Mouse (Mus musculus) lung, adult 18-20 months (tissue): ENCODE results near the gene Banf2.

Experiments
- DNase-seq, 2 experiments: peaks; one replicate each; pipeline ENCODE4 v3.0.0; 2022; ENCODE audit warnings: mixed read lengths in 2 of 2

Banf2 gene

DNA sequence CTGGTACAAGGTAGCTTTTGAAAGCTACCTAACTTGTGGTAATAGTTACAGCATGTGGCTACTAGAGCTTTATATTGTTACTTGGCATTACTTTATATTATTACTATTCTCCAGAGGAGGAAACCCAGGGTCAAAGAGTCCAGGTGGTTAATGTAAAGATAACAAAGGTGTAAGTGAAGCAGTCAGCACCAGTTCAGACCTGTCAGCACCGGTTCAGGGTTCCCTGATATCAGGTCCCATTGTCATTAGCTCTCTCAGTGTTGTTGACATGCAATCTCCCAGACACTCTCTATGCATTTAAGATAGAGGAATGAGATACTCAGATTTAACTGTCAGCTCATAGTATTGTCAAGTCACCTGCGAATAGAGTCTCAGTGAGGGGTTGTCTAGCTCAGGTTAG, 75.0 kb downstream of the Banf2 start:
- no peak for DNase-seq

DNA sequence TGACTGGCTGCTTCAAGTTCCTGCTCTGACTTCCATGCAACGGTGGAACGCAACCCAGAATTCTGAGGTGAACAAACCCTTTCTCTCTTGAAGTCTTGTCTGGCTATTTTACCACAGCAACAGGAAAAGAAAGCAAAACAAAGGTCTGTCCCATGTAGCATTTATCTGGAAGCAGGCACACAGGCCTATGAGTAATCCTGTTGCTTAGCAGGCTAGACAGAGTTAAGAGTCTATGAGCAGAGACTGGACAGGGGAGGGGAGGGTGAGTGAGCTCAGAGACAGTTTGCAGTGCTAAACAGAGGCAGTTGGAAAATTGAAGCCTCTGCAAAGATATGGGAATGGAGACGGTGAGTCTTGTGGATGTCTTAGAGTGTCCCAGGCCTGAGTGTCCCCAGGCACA, 75.5 kb downstream of the Banf2 start:
- no peak for DNase-seq

DNA sequence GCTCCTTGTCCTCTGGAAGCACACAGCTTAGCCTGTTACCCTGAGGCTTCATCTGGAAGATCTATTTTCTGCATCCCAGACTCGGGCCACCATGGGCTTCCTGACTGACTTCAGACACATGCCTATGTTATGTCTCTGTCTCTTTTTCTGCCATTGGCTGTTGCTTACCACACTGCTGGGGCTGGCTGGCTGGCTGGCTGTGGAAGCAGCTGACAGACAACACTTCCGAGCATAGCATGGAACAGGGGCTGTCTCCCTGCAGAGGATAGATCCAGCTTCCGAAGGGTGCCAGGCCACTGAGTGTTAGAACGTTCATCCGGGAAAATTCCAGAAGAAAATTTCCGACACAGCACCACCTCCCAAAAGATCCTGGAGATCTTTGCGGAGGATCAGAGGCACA, 79.1 kb downstream of the Banf2 start:
- DNase-seq = no peak

DNA sequence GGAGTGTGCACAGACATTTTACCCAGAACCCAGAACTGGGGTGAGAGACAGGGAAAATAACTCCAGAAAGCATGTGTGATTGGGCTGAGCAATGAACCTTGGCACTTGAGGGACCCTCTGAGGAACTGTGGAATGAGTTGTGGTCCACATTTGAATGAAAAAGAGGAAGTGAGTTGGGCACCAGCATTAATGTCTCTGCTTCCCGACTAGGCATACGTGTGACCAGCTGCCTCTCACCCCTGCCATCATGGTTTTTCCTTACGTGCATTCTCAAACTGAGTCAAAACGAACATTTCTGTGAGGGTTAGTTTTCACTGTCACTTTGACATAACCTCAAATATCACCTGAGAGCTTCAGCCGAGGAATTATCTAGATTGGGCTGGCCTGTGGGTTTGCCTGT, 79.8 kb downstream of the Banf2 start:
- DNase-seq = no peak

DNA sequence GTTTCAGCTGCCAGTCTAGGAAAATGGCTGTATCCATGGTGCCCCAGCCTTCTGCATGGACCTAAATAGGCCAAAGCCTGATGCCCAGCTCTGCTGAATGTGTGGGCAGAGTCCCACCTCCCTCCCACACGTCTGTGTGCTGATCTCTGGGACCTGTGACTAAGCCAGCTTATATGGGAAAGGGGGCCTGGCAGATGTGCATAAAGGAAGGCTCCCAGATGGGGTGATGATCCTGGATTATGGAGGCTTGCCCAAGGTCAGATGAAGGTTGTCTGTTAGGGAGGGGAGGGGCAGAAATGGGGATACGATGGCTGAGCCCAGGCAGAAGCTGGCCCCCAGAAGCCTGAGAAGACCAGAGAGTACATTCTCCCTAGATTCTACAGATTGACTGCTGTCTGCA, 85.2 kb downstream of the Banf2 start:
- no peak for DNase-seq

DNA sequence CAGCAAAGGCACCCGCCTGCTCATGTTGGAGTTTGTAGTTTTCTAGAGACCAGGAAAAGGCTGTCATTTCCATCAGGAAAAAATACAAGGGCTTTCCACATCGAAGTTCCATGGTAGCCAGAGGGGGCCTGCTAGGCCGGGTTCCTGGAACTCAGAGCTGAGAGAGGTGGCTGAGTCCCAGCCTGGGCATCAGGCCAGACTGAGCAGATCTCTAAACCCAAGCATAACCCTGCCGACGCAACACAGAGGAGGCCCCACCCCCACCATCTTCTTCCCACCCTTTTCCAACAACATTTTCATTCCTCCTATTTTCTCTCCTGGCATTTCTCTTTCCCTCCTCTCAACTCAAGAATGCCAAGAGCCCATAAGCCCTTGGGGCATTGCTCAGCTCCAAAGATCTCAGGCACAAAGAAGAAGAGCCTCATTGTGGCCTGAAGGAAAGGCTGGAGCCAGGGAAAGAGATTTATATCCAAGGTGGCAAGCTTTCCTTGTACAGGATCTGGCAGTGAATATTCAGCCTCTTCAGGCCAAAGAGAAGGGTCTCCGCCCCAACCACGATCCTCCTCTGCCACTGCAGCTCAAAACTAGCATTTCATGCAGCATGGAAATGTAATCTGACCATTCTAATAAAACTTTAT, 87.4 kb downstream of the Banf2 start:
- DNase-seq = peak; percentile 34 to 47

DNA sequence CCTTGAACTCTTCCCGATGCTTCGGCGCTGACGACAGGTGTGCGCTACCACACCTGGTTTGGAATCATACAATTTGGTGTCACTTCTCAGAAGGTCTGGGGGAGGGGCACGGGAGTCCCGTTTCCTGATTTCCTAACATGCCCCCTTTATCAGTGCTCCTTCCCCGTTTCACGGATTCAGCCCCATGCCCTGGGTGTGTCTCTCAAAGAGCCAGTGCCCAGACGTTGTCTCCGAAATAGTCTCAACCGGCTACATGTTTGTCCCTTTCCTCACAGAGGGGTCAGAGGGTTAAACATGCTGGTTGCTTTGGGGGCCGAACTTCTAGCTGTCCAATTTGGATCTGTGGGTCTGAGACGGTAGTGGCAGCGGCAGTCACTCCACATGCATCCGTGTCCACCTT, 89.2 kb downstream of the Banf2 start:
- DNase-seq = no peak
